15 mouse cellular contexts compared by ENCODE assay signal in genomic region chr11:68440965-68441364, GRCm38 (mm10).
"Had no signal": no experiment of that assay in that cellular context is flagged by ENCODE, and none has a peak within 500 bp of the region (broad histone marks: within the 10 kb centered on the region; RNA-seq: fewer than 3 reads in every experiment).

No protein-coding gene starts in this region.

- H3K36me3 ChIP-seq: kidney, embryonic 15.5 days; lung, embryonic 15.5 days; midbrain, embryonic 12.5 days; midbrain, embryonic 15.5 days; neural tube, embryonic 13.5 days had no signal

- H3K27ac ChIP-seq: kidney, embryonic 15.5 days; liver, embryonic 14.5 days; lung, embryonic 15.5 days; midbrain, embryonic 12.5 days; midbrain, embryonic 15.5 days; neural tube, embryonic 13.5 days had no signal

- H3K4me2 ChIP-seq: kidney, embryonic 15.5 days; lung, embryonic 15.5 days; midbrain, embryonic 12.5 days; midbrain, embryonic 15.5 days; neural tube, embryonic 13.5 days had no signal

- H3K9ac ChIP-seq: kidney, embryonic 15.5 days; liver, embryonic 14.5 days; lung, embryonic 15.5 days; midbrain, embryonic 12.5 days; midbrain, embryonic 15.5 days; neural tube, embryonic 13.5 days had no signal

- H3K4me1 ChIP-seq: kidney, embryonic 15.5 days; lung, embryonic 15.5 days; midbrain, embryonic 12.5 days; midbrain, embryonic 15.5 days; neural tube, embryonic 13.5 days had no signal

- ATAC-seq: midbrain, embryonic 15.5 days had no signal

- H3K27me3 ChIP-seq: kidney, embryonic 15.5 days; lung, embryonic 15.5 days; midbrain, embryonic 12.5 days; midbrain, embryonic 15.5 days; neural tube, embryonic 13.5 days had no signal

- H3K4me3 ChIP-seq: kidney, embryonic 15.5 days; lung, embryonic 15.5 days; midbrain, embryonic 12.5 days; midbrain, embryonic 15.5 days; myocyte; neural tube, embryonic 13.5 days had no signal

- H3K9me3 ChIP-seq: kidney, embryonic 15.5 days; lung, embryonic 15.5 days; midbrain, embryonic 12.5 days; midbrain, embryonic 15.5 days; neural tube, embryonic 13.5 days had no signal

- DNase-seq: kidney, adult 8-10 months; kidney, postnatal 10 days; kidney, postnatal 4 days; lung, adult 18-20 months; lung, postnatal 10 days; lung, postnatal 36 days; thymus, adult 18-20 months; thymus, postnatal 36 days had no signal
